Comparison of ENCODE assay signal across 22 mouse cellular contexts in genomic region chr8:95054438-95054837, GRCm38 (mm10). TPM values are rescaled to one million over a fixed set of nuclear protein-coding genes. Genes with fewer than 3 reads are reported as not detected.
DNase-seq lines count a peak whose midpoint lies in the region; ATAC-seq and TF ChIP-seq lines count a peak whose summit lies in the region.
"Had no signal": no experiment of that assay in that cellular context is flagged by ENCODE, and none has a peak within 500 bp of the region (broad histone marks: within the 10 kb centered on the region; RNA-seq: fewer than 3 reads in every experiment).

No protein-coding gene starts in this region.

- ATAC-seq in heart, embryonic 12.5 days (ENCODE audit: insufficient number of reproducible peaks, low FRiP score) = 0 out of 2 replicates have a peak, but pooled peaks have one; percentile 54
- peak; percentile 41; the same call in 1 of the 2 replicates for ATAC-seq in midbrain, embryonic 15.5 days (replicated peaks)
- ATAC-seq in midbrain, postnatal 0 days (ENCODE audit: low FRiP score) = no peak; the same call in 1 of the 2 replicates
- peak; percentile 30 for ATAC-seq in liver, embryonic 12.5 days
- ATAC-seq: Patski had no signal

- no peak overlapping the region for H3K9ac ChIP-seq in heart, embryonic 12.5 days
- no peak overlapping the region for H3K9ac ChIP-seq in midbrain, embryonic 15.5 days
- no peak overlapping the region for H3K9ac ChIP-seq in midbrain, postnatal 0 days (replicated peaks; ENCODE audit: low read length, poor library complexity, severe bottlenecking)
- no peak overlapping the region for H3K9ac ChIP-seq in liver, embryonic 12.5 days
- H3K9ac ChIP-seq: liver, embryonic 15.5 days had no signal

- H3K4me2 ChIP-seq in heart, embryonic 12.5 days = no peak overlapping the region
- H3K4me2 ChIP-seq in midbrain, embryonic 15.5 days = no peak overlapping the region
- H3K4me2 ChIP-seq in midbrain, postnatal 0 days (ENCODE audit: low read depth, low read length, poor library complexity, severe bottlenecking) = no peak overlapping the region
- no peak overlapping the region; the same call in 1 of the 2 replicates for H3K4me2 ChIP-seq in liver, embryonic 12.5 days
- H3K4me2 ChIP-seq: liver, embryonic 15.5 days had no signal

- WGBS in heart, embryonic 12.5 days = 51% methylated on average over 6 of the region's 6 CpGs
- WGBS in midbrain, embryonic 15.5 days = 61% methylated on average over 6 of the region's 6 CpGs
- 57% methylated on average over 6 of the region's 6 CpGs for WGBS in midbrain, postnatal 0 days
- 44% methylated on average over 6 of the region's 6 CpGs for WGBS in liver, embryonic 12.5 days (ENCODE audit: insufficient replicate concordance)

- no peak overlapping the region for H3K4me3 ChIP-seq in heart, embryonic 12.5 days
- H3K4me3 ChIP-seq in midbrain, embryonic 15.5 days = no peak overlapping the region
- H3K4me3 ChIP-seq in midbrain, postnatal 0 days (ENCODE audit: low read depth, low read length) = no peak overlapping the region
- H3K4me3 ChIP-seq in liver, embryonic 12.5 days = no peak overlapping the region
- H3K4me3 ChIP-seq: forebrain, embryonic 10.5 days; left cerebral cortex, adult 2 months; limb, embryonic 10.5 days; liver, embryonic 15.5 days had no signal

- H3K36me3 ChIP-seq in heart, embryonic 12.5 days = no peaks in the 10 kb centered on the region
- no peaks in the 10 kb centered on the region for H3K36me3 ChIP-seq in midbrain, embryonic 15.5 days (replicated peaks)
- no peaks in the 10 kb centered on the region for H3K36me3 ChIP-seq in midbrain, postnatal 0 days (ENCODE audit: insufficient read depth, low read length)
- no peaks in the 10 kb centered on the region for H3K36me3 ChIP-seq in liver, embryonic 12.5 days
- H3K36me3 ChIP-seq: forebrain, embryonic 10.5 days; limb, embryonic 10.5 days; liver, embryonic 15.5 days had no signal

- H3K4me1 ChIP-seq in heart, embryonic 12.5 days (replicated peaks) = peaks cover 2% of the 10 kb centered on the region; the same call in 1 of the 2 replicates
- H3K4me1 ChIP-seq in midbrain, embryonic 15.5 days = no peaks in the 10 kb centered on the region
- no peaks in the 10 kb centered on the region for H3K4me1 ChIP-seq in midbrain, postnatal 0 days (ENCODE audit: insufficient read depth, low read length)
- H3K4me1 ChIP-seq in liver, embryonic 12.5 days = peaks cover 49% of the 10 kb centered on the region

- TF ChIP-seq CTCF in midbrain, postnatal 0 days (IDR thresholded peaks at IDR 0.05) = no peak

- DNase-seq in heart, adult 18-20 months = no peak
- DNase-seq in midbrain, postnatal 0 days (ENCODE audit: low spot score) = no peak
- peak; percentile 81 for DNase-seq in R1 (ENCODE audit: low read depth, low spot score)
- no peak for DNase-seq in cerebellum, adult 9-11 months
- DNase-seq: cerebellum, adult 2 months; heart, postnatal 4 days; kidney, adult 18-20 months; kidney, postnatal 25 days; thymus, postnatal 36 days had no signal

- no peaks in the 10 kb centered on the region for H3K9me3 ChIP-seq in heart, embryonic 12.5 days (replicated peaks)
- no peaks in the 10 kb centered on the region for H3K9me3 ChIP-seq in midbrain, embryonic 15.5 days
- no peaks in the 10 kb centered on the region for H3K9me3 ChIP-seq in midbrain, postnatal 0 days (ENCODE audit: low read length)
- H3K9me3 ChIP-seq in liver, embryonic 12.5 days (replicated peaks) = no peaks in the 10 kb centered on the region
- H3K9me3 ChIP-seq: forebrain, embryonic 10.5 days; limb, embryonic 10.5 days; liver, embryonic 15.5 days had no signal

- H3K27me3 ChIP-seq in heart, embryonic 12.5 days (replicated peaks) = no peaks in the 10 kb centered on the region
- H3K27me3 ChIP-seq in midbrain, embryonic 15.5 days (replicated peaks) = no peaks in the 10 kb centered on the region
- H3K27me3 ChIP-seq in midbrain, postnatal 0 days (ENCODE audit: insufficient read depth, low read length) = no peaks in the 10 kb centered on the region
- H3K27me3 ChIP-seq in liver, embryonic 12.5 days (replicated peaks) = no peaks in the 10 kb centered on the region
- H3K27me3 ChIP-seq: liver, embryonic 15.5 days had no signal

- no peak overlapping the region for H3K27ac ChIP-seq in heart, embryonic 12.5 days (ENCODE audit: poor library complexity, severe bottlenecking)
- no peak overlapping the region for H3K27ac ChIP-seq in midbrain, embryonic 15.5 days
- no peak overlapping the region for H3K27ac ChIP-seq in midbrain, postnatal 0 days (ENCODE audit: low read depth, low read length)
- H3K27ac ChIP-seq in liver, embryonic 12.5 days = no peak overlapping the region
- H3K27ac ChIP-seq: forebrain, embryonic 10.5 days; left cerebral cortex, adult 2 months; limb, embryonic 10.5 days; liver, embryonic 15.5 days had no signal

RNA-seq across cellular contexts. Expression of gene Drc7, which starts 0.5 kb away (rescaled TPM):
- polyA plus RNA-seq in heart, embryonic 12.5 days (2016; fragmentation: Nextera tagmentation; extraction: Ambion mirVana) = not detected in 2 replicates
- total RNA-seq in heart, adult 18-20 months (2021) = not detected
- 1.5 and 1.9 TPM in 2 replicates for polyA plus RNA-seq in midbrain, embryonic 15.5 days (2015; fragmentation: Nextera tagmentation; extraction: Ambion mirVana)
- 4.4 and 9.8 TPM in 2 replicates for total RNA-seq in midbrain, postnatal 0 days (2014; rRNA removed)
- 2.8 and 3.6 TPM in 2 replicates for polyA plus RNA-seq in midbrain, postnatal 0 days (2015; fragmentation: Nextera tagmentation; extraction: Ambion mirVana)
- 0.14 and 0.37 TPM in 2 replicates for polyA plus RNA-seq in liver, embryonic 12.5 days (2016; fragmentation: Nextera tagmentation; extraction: Ambion mirVana)
- total RNA-seq: adrenal gland, postnatal 36 days; gastrocnemius, adult 18-20 months; gastrocnemius, postnatal 4 days; heart, postnatal 4 days had no signal
- polyA plus RNA-seq: heart, embryonic 14.5 days; small intestine, adult 2 months had no signal

RNA-seq across cellular contexts. Expression of gene Katnb1, which starts 26.5 kb away (rescaled TPM):
- polyA plus RNA-seq in heart, embryonic 12.5 days (2016; fragmentation: Nextera tagmentation; extraction: Ambion mirVana) = 18.4 and 25.8 TPM in 2 replicates
- total RNA-seq in heart, adult 18-20 months (2021) = 1 to 10 TPM; 4.8 to 5.1 TPM
- polyA plus RNA-seq in midbrain, embryonic 15.5 days (2015; fragmentation: Nextera tagmentation; extraction: Ambion mirVana) = 49.5 and 49.8 TPM in 2 replicates
- 53.7 and 61.6 TPM in 2 replicates for total RNA-seq in midbrain, postnatal 0 days (2014; rRNA removed)
- polyA plus RNA-seq in midbrain, postnatal 0 days (2015; fragmentation: Nextera tagmentation; extraction: Ambion mirVana) = 52.5 and 56.7 TPM in 2 replicates
- 17.8 and 18.5 TPM in 2 replicates for polyA plus RNA-seq in liver, embryonic 12.5 days (2016; fragmentation: Nextera tagmentation; extraction: Ambion mirVana)

RNA-seq across cellular contexts. Expression of gene Adgrg3, which starts 36.9 kb away (rescaled TPM):
- 2.7 and 3.1 TPM in 2 replicates for polyA plus RNA-seq in heart, embryonic 12.5 days (2016; fragmentation: Nextera tagmentation; extraction: Ambion mirVana)
- 1 to 10 TPM; 1.5 TPM for total RNA-seq in heart, adult 18-20 months (2021)
- polyA plus RNA-seq in midbrain, embryonic 15.5 days (2015; fragmentation: Nextera tagmentation; extraction: Ambion mirVana) = 0.88 and 1.3 TPM in 2 replicates
- total RNA-seq in midbrain, postnatal 0 days (2014; rRNA removed) = 1.5 and 1.7 TPM in 2 replicates
- polyA plus RNA-seq in midbrain, postnatal 0 days (2015; fragmentation: Nextera tagmentation; extraction: Ambion mirVana) = 0.59 and 0.88 TPM in 2 replicates
- polyA plus RNA-seq in liver, embryonic 12.5 days (2016; fragmentation: Nextera tagmentation; extraction: Ambion mirVana) = 7.9 and 8.7 TPM in 2 replicates
